Mouse (Mus musculus): Measurements from ENCODE around the gene Fam76b.

DNA sequence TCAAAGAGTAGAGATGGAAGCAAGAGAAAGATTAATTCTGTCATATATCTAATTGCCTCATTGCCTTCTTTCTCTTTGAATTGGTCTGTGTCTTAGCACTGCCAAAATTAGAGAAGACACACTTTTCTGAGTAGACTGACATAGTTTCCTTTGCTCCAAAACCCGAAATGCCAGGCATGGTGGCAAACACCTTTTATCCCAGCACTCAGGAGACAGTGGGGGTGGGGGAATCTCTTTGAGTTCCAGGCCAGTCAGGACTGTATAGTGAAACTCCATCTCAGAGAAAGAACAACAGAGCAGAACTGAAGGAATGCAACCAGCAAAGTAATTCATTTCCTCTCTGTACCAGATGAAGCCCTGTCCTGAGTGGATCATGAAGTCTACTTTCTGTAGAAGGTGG, 53.2 kb downstream of the Fam76b start:
- TF ChIP-seq POLR2A (IDR thresholded peaks at IDR 0.05; ENCODE audit: low read depth, low read length) (no peak), CTCF (IDR thresholded peaks at IDR 0.05; ENCODE audit: extremely low read depth, insufficient read depth, insufficient read length, insufficient replicate concordance) (no peak)
